Mouse (Mus musculus): Measurements from ENCODE around the gene Sim2.

Gene Sim2

GRCm38 (mm10) chr16:94168655-94169545 is 84.2 kb downstream of the Sim2 start:
- no peak for DNase-seq

- DNase-seq, result no peak
These were observed 85.5 kb downstream of the Sim2 start for GRCm38 (mm10) chr16:94170218-94170617.

GRCm38 (mm10) chr16:94173361-94173760 is 88.6 kb downstream of the Sim2 start:
- no peak for DNase-seq

DNA sequence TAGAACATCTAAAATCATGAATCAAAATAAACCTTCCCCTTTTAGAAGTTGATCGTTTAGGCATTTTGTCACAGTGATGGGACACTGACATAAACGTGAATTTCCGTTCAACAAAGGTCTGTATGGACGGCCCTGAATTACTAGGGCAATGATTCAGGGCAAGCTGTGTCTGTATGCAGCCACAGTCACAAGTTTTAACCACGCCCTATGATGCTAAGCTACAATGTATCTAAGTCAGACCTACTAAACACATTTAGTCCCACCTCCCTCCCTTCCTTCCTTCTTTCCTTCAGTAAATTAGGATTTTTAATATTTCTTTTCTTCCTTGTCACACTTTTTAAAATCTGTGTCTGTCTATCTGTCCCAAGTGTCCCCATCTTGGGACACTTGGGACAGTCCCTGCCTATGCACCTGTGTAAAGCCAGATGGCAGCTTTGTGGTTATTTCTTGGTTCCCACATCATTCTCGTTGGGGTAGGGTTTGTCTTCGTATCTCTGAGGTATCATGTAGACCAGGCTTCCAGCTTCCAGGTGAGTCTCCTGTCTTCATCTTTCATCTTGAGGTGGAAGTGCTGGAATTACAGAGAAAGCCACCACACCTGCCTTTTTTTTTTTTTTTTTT is 90.7 kb downstream of the Sim2 start:
- DNase-seq, result no peak

Data from right cerebral cortex, postnatal 14 days (tissue).